Mouse (Mus musculus): ENCODE results near the gene Ankar.

- TF ChIP-seq GATA1 (IDR thresholded peaks at IDR 0.05; ENCODE audit: low read length) (no peak), TAL1 (IDR thresholded peaks at IDR 0.05; ENCODE audit: low read length) (no peak)
Measured at GRCm38 (mm10) chr1:72716926-72717325, 16.5 kb upstream of the Ankar start.

Measured in erythroblast, embryonic 14.5 days (primary cell).